Mouse (Mus musculus) midbrain, embryonic 10.5 days (tissue): ENCODE measurements at regions not wholly inside any gene's neighbourhood (a gene's known extent, or its start where the extent isn't known, plus 50 kb on each side); places are given as distances from the start of the nearest gene placed in this dataset.
A peak's percentile ranks its signal among the peaks of the same experiment; 100 is the strongest.

Experiments
- DNase-seq: peaks from one replicate; pipeline ENCODE4 v3.0.0-alpha.2; 2017; ENCODE audit warnings: low spot score
- H3K27ac ChIP-seq: fragments of 300-500 bp; sonication (generic); replicated peaks from 2 replicates; pipeline ENCODE4 v1.5.1; 2016; ENCODE audit warnings: mild to moderate bottlenecking
- H3K27me3 ChIP-seq: fragments of 300-500 bp; sonication (generic); 2 replicates; pipeline ENCODE4 v1.6.1; 2016; ENCODE audit warnings: low read depth, mild to moderate bottlenecking; ENCODE audit not compliant: poor library complexity, severe bottlenecking
- H3K36me3 ChIP-seq: fragments of 300-500 bp; sonication (generic); 2 replicates; pipeline ENCODE4 v1.6.1; 2016; ENCODE audit warnings: mild to moderate bottlenecking, moderate library complexity
- H3K4me1 ChIP-seq: fragments of 300-500 bp; sonication (generic); 2 replicates; pipeline ENCODE4 v1.6.1; 2016
- H3K4me3 ChIP-seq: fragments of 300-500 bp; sonication (generic); 2 replicates; pipeline ENCODE4 v1.5.1; 2016; ENCODE audit warnings: mild to moderate bottlenecking, moderate library complexity
- H3K9me3 ChIP-seq: fragments of 300-500 bp; sonication (generic); replicated peaks from 2 replicates; pipeline ENCODE4 v1.6.1; 2016; ENCODE audit warnings: mild to moderate bottlenecking
- WGBS: fragments of 180-500 bp; shearing (Covaris S2); methylation state at CpG from one replicate; pipeline ENCODE4 v1.1.7; 2016; 5-methylcytosine and 5-hydroxymethylcytosine counted together

GRCm38 (mm10) chr2:8628007-8628406, 1118.6 kb upstream of the Celf2 start:
- H3K27me3 ChIP-seq: no peaks in the 10 kb centered on the region
- H3K27ac ChIP-seq: no peak overlapping the region
- no peaks in the 10 kb centered on the region for H3K36me3 ChIP-seq
- H3K4me3 ChIP-seq: no peak overlapping the region
- WGBS: 64% methylated on average over 1 of the region's 1 CpGs
- DNase-seq: no peak
- no peaks in the 10 kb centered on the region for H3K9me3 ChIP-seq
- H3K4me1 ChIP-seq: no peaks in the 10 kb centered on the region

GRCm38 (mm10) chr2:8628485-8629208, 1119.3 kb upstream of the Celf2 start:
- H3K27ac ChIP-seq: no peak overlapping the region
- H3K4me1 ChIP-seq: no peaks in the 10 kb centered on the region
- no peak overlapping the region for H3K4me3 ChIP-seq
- 92% methylated on average over 2 of the region's 2 CpGs for WGBS
- no peaks in the 10 kb centered on the region for H3K27me3 ChIP-seq
- no peaks in the 10 kb centered on the region for H3K36me3 ChIP-seq
- H3K9me3 ChIP-seq: no peaks in the 10 kb centered on the region
- no peak for DNase-seq

DNA sequence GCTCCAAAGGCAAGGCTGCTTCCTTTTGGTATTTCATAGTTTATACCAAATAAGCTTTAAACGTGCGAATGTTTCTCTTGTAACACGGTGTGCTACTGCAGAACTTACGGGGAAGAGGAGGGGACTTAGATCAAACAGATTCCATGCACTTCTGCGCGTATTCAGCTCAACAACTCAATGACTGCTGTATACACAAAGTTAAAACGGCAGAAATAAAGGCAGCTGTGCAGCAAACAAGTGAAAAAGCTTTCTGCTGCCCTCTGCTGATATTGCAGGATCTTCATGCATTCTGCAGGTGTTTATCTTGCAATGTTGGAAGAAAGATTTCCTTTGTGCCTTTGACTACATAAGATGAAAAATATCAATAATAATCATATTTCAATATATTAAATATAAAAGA, 1128.7 kb upstream of the Celf2 start:
- DNase-seq: no peak
- Histone ChIP-seq H3K36me3 (no peaks in the 10 kb centered on the region), H3K4me3 (no peak overlapping the region), H3K4me1 (no peaks in the 10 kb centered on the region), H3K27ac (no peak overlapping the region), H3K27me3 (no peaks in the 10 kb centered on the region), H3K9me3 (no peaks in the 10 kb centered on the region)
- WGBS: 64% methylated on average over 7 of the region's 7 CpGs

GRCm38 (mm10) chr2:8639282-8639681, 1129.9 kb upstream of the Celf2 start:
- no peaks in the 10 kb centered on the region for H3K4me1 ChIP-seq
- WGBS: 61% methylated on average over 3 of the region's 3 CpGs
- H3K4me3 ChIP-seq: no peak overlapping the region
- H3K27me3 ChIP-seq: no peaks in the 10 kb centered on the region
- H3K27ac ChIP-seq: no peak overlapping the region
- no peaks in the 10 kb centered on the region for H3K36me3 ChIP-seq
- H3K9me3 ChIP-seq: no peaks in the 10 kb centered on the region
- DNase-seq: no peak

GRCm38 (mm10) chr2:8645463-8645862, 1136.1 kb upstream of the Celf2 start:
- Histone ChIP-seq H3K9me3 (no peaks in the 10 kb centered on the region), H3K36me3 (no peaks in the 10 kb centered on the region), H3K27ac (no peak overlapping the region), H3K4me1 (no peaks in the 10 kb centered on the region), H3K4me3 (no peak overlapping the region), H3K27me3 (no peaks in the 10 kb centered on the region)
- DNase-seq: no peak
- 70% methylated on average over 1 of the region's 1 CpGs for WGBS

- 87% methylated on average over 7 of the region's 7 CpGs for WGBS
Measured at GRCm38 (mm10) chr2:8660544-8660943, 1151.2 kb upstream of the Celf2 start.

GRCm38 (mm10) chr2:8673751-8674378, 1164.5 kb upstream of the Celf2 start:
- Histone ChIP-seq H3K4me1 (no peaks in the 10 kb centered on the region), H3K27me3 (no peaks in the 10 kb centered on the region), H3K36me3 (no peaks in the 10 kb centered on the region), H3K9me3 (no peaks in the 10 kb centered on the region), H3K27ac (no peak overlapping the region), H3K4me3 (no peak overlapping the region)
- DNase-seq: peak; percentile 52
- WGBS: 14% methylated on average over 10 of the region's 10 CpGs

More at GRCm38 (mm10) chr2:8660544-8660943, 1151.2 kb upstream of the Celf2 start:
- Histone ChIP-seq H3K4me3 (no peak overlapping the region), H3K27ac (no peak overlapping the region), H3K9me3 (no peaks in the 10 kb centered on the region), H3K4me1 (no peaks in the 10 kb centered on the region), H3K36me3 (no peaks in the 10 kb centered on the region), H3K27me3 (no peaks in the 10 kb centered on the region)
- no peak for DNase-seq

GRCm38 (mm10) chr2:8675537-8675936, 1166.2 kb upstream of the Celf2 start:
- Histone ChIP-seq H3K9me3 (no peaks in the 10 kb centered on the region), H3K4me3 (no peak overlapping the region), H3K27ac (no peak overlapping the region), H3K27me3 (no peaks in the 10 kb centered on the region), H3K36me3 (no peaks in the 10 kb centered on the region), H3K4me1 (no peaks in the 10 kb centered on the region)
- no peak for DNase-seq
- 76% methylated on average over 4 of the region's 4 CpGs for WGBS

- Histone ChIP-seq H3K27me3 (no peaks in the 10 kb centered on the region), H3K9me3 (no peaks in the 10 kb centered on the region), H3K27ac (no peak overlapping the region), H3K4me3 (no peak overlapping the region), H3K36me3 (no peaks in the 10 kb centered on the region), H3K4me1 (no peaks in the 10 kb centered on the region)
- peak; percentile 34 for DNase-seq
- 19% methylated on average over 4 of the region's 4 CpGs for WGBS
Measured at GRCm38 (mm10) chr2:8676546-8676945, 1167.2 kb upstream of the Celf2 start.

DNA sequence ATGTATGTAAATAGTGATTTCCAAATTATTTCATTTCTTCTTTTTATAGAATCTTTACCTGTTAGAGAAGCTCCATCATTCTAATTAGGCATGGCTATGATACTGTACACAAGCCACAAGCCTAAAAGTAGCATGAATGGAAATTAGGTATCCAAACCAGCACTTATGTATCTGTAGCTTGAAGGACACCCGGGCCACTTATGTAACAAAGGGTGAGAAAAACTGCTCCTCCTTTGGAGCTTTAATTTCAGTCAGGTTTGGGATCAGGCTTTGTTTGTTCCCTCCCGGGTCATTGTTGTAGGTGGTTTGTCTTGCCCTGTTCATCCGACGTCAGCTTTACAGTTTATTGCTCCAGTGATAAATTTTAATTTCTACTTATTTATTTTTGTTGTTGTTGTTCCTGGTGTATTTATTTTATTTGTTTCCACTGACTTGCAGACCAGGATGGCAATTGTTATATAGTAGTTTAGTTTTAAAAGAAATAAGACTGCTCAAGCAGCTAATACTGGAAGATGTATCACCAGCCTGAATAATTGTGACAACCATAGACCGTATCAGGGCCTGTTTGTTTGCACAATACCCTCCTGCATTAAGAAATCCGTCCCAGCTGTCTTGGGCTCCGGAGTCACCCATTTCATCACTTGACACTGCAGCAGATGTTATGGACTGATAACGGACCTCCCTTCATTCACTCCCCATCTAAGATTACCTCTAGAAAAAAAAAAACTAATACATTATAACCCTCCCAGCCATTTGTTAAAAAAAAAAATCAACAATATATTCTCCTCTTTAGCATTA, 1181.7 kb upstream of the Celf2 start:
- DNase-seq: no peak
- Histone ChIP-seq H3K27ac (no peak overlapping the region), H3K36me3 (no peaks in the 10 kb centered on the region), H3K4me3 (no peak overlapping the region), H3K4me1 (no peaks in the 10 kb centered on the region; the same call in 1 of the 2 replicates), H3K9me3 (no peaks in the 10 kb centered on the region), H3K27me3 (no peaks in the 10 kb centered on the region)
- WGBS: 71% methylated on average over 8 of the region's 8 CpGs

GRCm38 (mm10) chr2:8729306-8729705, 1151.7 kb upstream of the 4930412O13Rik start:
- Histone ChIP-seq H3K36me3 (no peaks in the 10 kb centered on the region), H3K27ac (no peak overlapping the region), H3K27me3 (no peaks in the 10 kb centered on the region), H3K4me1 (no peaks in the 10 kb centered on the region), H3K9me3 (no peaks in the 10 kb centered on the region), H3K4me3 (no peak overlapping the region)
- WGBS: 81% methylated on average over 8 of the region's 8 CpGs
- DNase-seq: no peak

DNA sequence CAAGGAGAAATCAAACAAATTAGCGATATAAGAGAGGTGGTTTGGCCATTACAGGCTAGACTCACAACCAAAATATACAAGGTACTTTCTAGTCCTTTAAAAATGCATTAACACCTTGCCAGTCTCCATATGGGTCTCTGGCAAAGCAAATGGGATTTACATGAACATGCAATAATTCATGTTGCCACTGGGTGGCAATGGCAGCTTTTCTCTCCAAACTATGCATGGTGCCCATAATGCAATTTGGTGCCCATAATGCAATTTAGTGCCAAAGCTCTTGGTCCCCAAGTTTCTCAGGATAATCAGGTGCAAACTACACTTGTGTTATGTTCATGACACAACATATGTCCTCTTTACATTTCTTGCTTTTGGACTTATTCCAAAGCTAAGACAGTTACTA, 1126.9 kb upstream of the 4930412O13Rik start:
- Histone ChIP-seq H3K9me3 (no peaks in the 10 kb centered on the region), H3K27ac (no peak overlapping the region), H3K36me3 (no peaks in the 10 kb centered on the region), H3K4me3 (no peak overlapping the region), H3K27me3 (no peaks in the 10 kb centered on the region), H3K4me1 (no peaks in the 10 kb centered on the region)
- DNase-seq: peak; percentile 27
- whole genome bisulfite sequencing: 13% methylated on average over 1 of the region's 1 CpGs

GRCm38 (mm10) chr2:8756546-8756945, 1124.5 kb upstream of the 4930412O13Rik start:
- no peaks in the 10 kb centered on the region for H3K4me1 ChIP-seq
- H3K27ac ChIP-seq: no peak overlapping the region
- H3K27me3 ChIP-seq: no peaks in the 10 kb centered on the region
- no peak for DNase-seq
- 83% methylated on average over 4 of the region's 4 CpGs for WGBS
- no peaks in the 10 kb centered on the region for H3K9me3 ChIP-seq
- no peak overlapping the region for H3K4me3 ChIP-seq
- H3K36me3 ChIP-seq: no peaks in the 10 kb centered on the region
